In the genomic region with DNA sequence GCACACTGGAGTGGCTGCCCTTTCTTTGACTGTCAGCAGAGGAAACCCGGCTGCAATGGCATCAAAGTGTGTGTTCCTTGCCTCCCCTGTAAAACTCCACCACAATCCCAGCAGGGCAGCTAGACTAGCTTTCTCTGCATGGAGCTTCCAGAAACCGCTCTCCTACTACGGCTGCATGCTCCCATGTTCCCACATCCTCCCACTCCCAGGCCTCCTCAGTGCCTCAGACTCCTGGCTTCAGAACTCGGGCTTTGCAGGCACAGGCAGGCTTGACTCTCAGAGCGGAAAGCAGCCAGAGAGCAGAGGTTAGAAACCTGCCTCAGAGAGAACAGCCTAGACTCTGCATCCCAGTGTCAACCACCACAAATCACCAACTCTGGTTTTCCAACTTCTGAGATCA, we compare ENCODE assay signal across 25 mouse cellular contexts.
DNase-seq lines count a peak whose midpoint lies in the region; ATAC-seq and TF ChIP-seq lines count a peak whose summit lies in the region.
"Had no signal": no experiment of that assay in that cellular context is flagged by ENCODE, and none has a peak within 500 bp of the region (broad histone marks: within the 10 kb centered on the region; RNA-seq: fewer than 3 reads in every experiment).

No protein-coding gene starts in this region.

- H3K4me1 ChIP-seq in forebrain, embryonic 10.5 days = peaks cover 28% of the 10 kb centered on the region
- no peaks in the 10 kb centered on the region for H3K4me1 ChIP-seq in forebrain, embryonic 15.5 days
- no peaks in the 10 kb centered on the region; the same call in 1 of the 2 replicates for H3K4me1 ChIP-seq in limb, embryonic 15.5 days
- H3K4me1 ChIP-seq in limb, embryonic 10.5 days = peaks cover 7% of the 10 kb centered on the region; the same call in 1 of the 2 replicates

- H3K4me2 ChIP-seq in forebrain, embryonic 15.5 days (replicated peaks) = no peak overlapping the region
- H3K4me2 ChIP-seq in limb, embryonic 15.5 days = no peak overlapping the region
- H3K4me2 ChIP-seq: embryonic facial prominence, embryonic 12.5 days; forebrain, embryonic 12.5 days had no signal

- DNase-seq in forebrain, embryonic 10.5 days (ENCODE audit: extremely low spot score, low spot score) = no peak
- DNase-seq in gastrocnemius, adult 2 months = no peak
- no peak for DNase-seq in gastrocnemius, postnatal 4 days (ENCODE audit: low spot score in 2 of 2)
- DNase-seq in limb, embryonic 10.5 days (ENCODE audit: low spot score) = no peak
- DNase-seq: adrenal gland, adult 8-10 months; adrenal gland, postnatal 14 days; adrenal gland, postnatal 36 days; B cell, adult 2 months; cerebellum, adult 11 months; cerebellum, adult 18-20 months; cerebellum, adult 8-10 months; cerebellum, adult 9-11 months; cerebellum, postnatal 14 days; forebrain, postnatal 0 days had no signal

- H3K9me3 ChIP-seq in forebrain, embryonic 10.5 days = no peaks in the 10 kb centered on the region
- no peaks in the 10 kb centered on the region for H3K9me3 ChIP-seq in forebrain, embryonic 15.5 days
- H3K9me3 ChIP-seq in limb, embryonic 15.5 days = no peaks in the 10 kb centered on the region
- H3K9me3 ChIP-seq in limb, embryonic 10.5 days (replicated peaks) = no peaks in the 10 kb centered on the region
- H3K9me3 ChIP-seq: embryonic facial prominence, embryonic 10.5 days; embryonic facial prominence, embryonic 12.5 days; forebrain, embryonic 12.5 days had no signal

- no peaks in the 10 kb centered on the region for H3K27me3 ChIP-seq in forebrain, embryonic 10.5 days (ENCODE audit: poor library complexity, severe bottlenecking)
- no peaks in the 10 kb centered on the region for H3K27me3 ChIP-seq in forebrain, embryonic 15.5 days
- H3K27me3 ChIP-seq in limb, embryonic 15.5 days = no peaks in the 10 kb centered on the region
- H3K27me3 ChIP-seq in limb, embryonic 10.5 days (ENCODE audit: low read depth, poor library complexity, severe bottlenecking) = no peaks in the 10 kb centered on the region
- H3K27me3 ChIP-seq: CH12.LX; embryonic facial prominence, embryonic 12.5 days; Patski had no signal

- ATAC-seq in forebrain, embryonic 15.5 days (replicated peaks) = no peak
- ATAC-seq in limb, embryonic 15.5 days (ENCODE audit: insufficient number of reproducible peaks, low FRiP score, low TSS enrichment, low read depth) = no peak
- ATAC-seq: activated CD4-positive, CD25-positive, alpha-beta regulatory T cell, adult 4 months; CD4-positive, CD25-positive, alpha-beta regulatory T cell, adult 4 months; forebrain, embryonic 14.5 days; forebrain, postnatal 0 days; Patski had no signal

- no peaks in the 10 kb centered on the region for H3K36me3 ChIP-seq in forebrain, embryonic 10.5 days (replicated peaks)
- H3K36me3 ChIP-seq in forebrain, embryonic 15.5 days = no peaks in the 10 kb centered on the region
- no peaks in the 10 kb centered on the region for H3K36me3 ChIP-seq in limb, embryonic 15.5 days
- no peaks in the 10 kb centered on the region for H3K36me3 ChIP-seq in limb, embryonic 10.5 days
- H3K36me3 ChIP-seq: embryonic facial prominence, embryonic 10.5 days; embryonic facial prominence, embryonic 12.5 days; forebrain, embryonic 12.5 days; G1E had no signal

- no peak for TF ChIP-seq CTCF in gastrocnemius, adult 2 months (IDR thresholded peaks at IDR 0.05)

- 65% methylated on average over 5 of the region's 5 CpGs for WGBS in forebrain, embryonic 10.5 days
- 57% methylated on average over 5 of the region's 5 CpGs for WGBS in forebrain, embryonic 15.5 days
- 52% methylated on average over 5 of the region's 5 CpGs for WGBS in limb, embryonic 15.5 days
- 59% methylated on average over 5 of the region's 5 CpGs for WGBS in limb, embryonic 10.5 days

- no peak overlapping the region for H3K4me3 ChIP-seq in forebrain, embryonic 10.5 days
- H3K4me3 ChIP-seq in forebrain, embryonic 15.5 days = no peak overlapping the region
- no peak overlapping the region for H3K4me3 ChIP-seq in gastrocnemius, adult 2 months
- no peak overlapping the region for H3K4me3 ChIP-seq in limb, embryonic 15.5 days
- H3K4me3 ChIP-seq in limb, embryonic 10.5 days = no peak overlapping the region
- H3K4me3 ChIP-seq: embryonic facial prominence, embryonic 10.5 days; embryonic facial prominence, embryonic 12.5 days; forebrain, embryonic 12.5 days had no signal

- 0 out of 2 replicates have a peak overlapping the region, but pooled peaks have one; percentile 2 for H3K27ac ChIP-seq in forebrain, embryonic 10.5 days
- no peak overlapping the region for H3K27ac ChIP-seq in forebrain, embryonic 15.5 days (replicated peaks)
- H3K27ac ChIP-seq in gastrocnemius, adult 2 months = peak overlapping the region; percentile 1; the same call in 1 of the 2 replicates
- 0 out of 2 replicates have a peak overlapping the region, but pooled peaks have one; percentile 38 for H3K27ac ChIP-seq in limb, embryonic 15.5 days
- H3K27ac ChIP-seq in limb, embryonic 10.5 days = no peak overlapping the region
- H3K27ac ChIP-seq: embryonic facial prominence, embryonic 10.5 days; embryonic facial prominence, embryonic 12.5 days; forebrain, embryonic 12.5 days had no signal

- intact Hi-C loops in gastrocnemius, adult 2 months (cut with DNase I) = no loop called here

- no peak overlapping the region for H3K9ac ChIP-seq in forebrain, embryonic 15.5 days (replicated peaks)
- no peak overlapping the region for H3K9ac ChIP-seq in limb, embryonic 15.5 days
- H3K9ac ChIP-seq: embryonic facial prominence, embryonic 12.5 days; forebrain, embryonic 12.5 days; forebrain, postnatal 0 days had no signal

Comparison
In these comparisons a context has a peak if more than half of its experiments do, and no peak if none do; other contexts are left out.
1. H3K27ac ChIP-seq: peak in forebrain, embryonic 10.5 days (single experiment), gastrocnemius, adult 2 months (single experiment) and limb, embryonic 15.5 days (single experiment); none in forebrain, embryonic 15.5 days (single experiment) and limb, embryonic 10.5 days (single experiment).